Mouse (Mus musculus): ENCODE results near the gene Mettl24.

The Mettl24 gene

GRCm38 (mm10) chr10:40684326-40684725, 1.2 kb downstream of the Mettl24 start:
- peak; percentile 47 to 65 for DNase-seq (ENCODE audit: low spot score in 2 of 2)

GRCm38 (mm10) chr10:40685641-40686040, 2.6 kb downstream of the Mettl24 start:
- DNase-seq (ENCODE audit: low spot score in 2 of 2) = no peak

- no peak for DNase-seq (ENCODE audit: low spot score in 2 of 2)
Measured at GRCm38 (mm10) chr10:40686976-40687375, 3.9 kb downstream of the Mettl24 start.

- no peak for DNase-seq (ENCODE audit: low spot score in 2 of 2)
Measured at GRCm38 (mm10) chr10:40687407-40687806, 4.3 kb downstream of the Mettl24 start.

GRCm38 (mm10) chr10:40688266-40688665, 5.2 kb downstream of the Mettl24 start:
- DNase-seq (ENCODE audit: low spot score in 2 of 2) = peak; percentile 75 to 86

GRCm38 (mm10) chr10:40688873-40689272, 5.8 kb downstream of the Mettl24 start:
- DNase-seq (ENCODE audit: low spot score in 2 of 2) = no peak

- no peak for DNase-seq (ENCODE audit: low spot score in 2 of 2)
Measured at GRCm38 (mm10) chr10:40698652-40699051, 15.6 kb downstream of the Mettl24 start.

- DNase-seq (ENCODE audit: low spot score in 2 of 2) = no peak
Measured at GRCm38 (mm10) chr10:40711127-40711526, 28.0 kb downstream of the Mettl24 start.

- DNase-seq (ENCODE audit: low spot score in 2 of 2) = no peak
Measured at GRCm38 (mm10) chr10:40713018-40713608, 30.0 kb downstream of the Mettl24 start.

GRCm38 (mm10) chr10:40713829-40714228, 30.7 kb downstream of the Mettl24 start:
- DNase-seq (ENCODE audit: low spot score in 2 of 2) = no peak

GRCm38 (mm10) chr10:40715151-40715550, 32.1 kb downstream of the Mettl24 start:
- DNase-seq (ENCODE audit: low spot score in 2 of 2) = no peak

- DNase-seq (ENCODE audit: low spot score in 2 of 2) = no peak
Measured at GRCm38 (mm10) chr10:40716296-40716695, 33.2 kb downstream of the Mettl24 start.

- peak in 1 of 2 experiments; percentile 55 for DNase-seq (ENCODE audit: low spot score in 2 of 2)
Measured at GRCm38 (mm10) chr10:40716713-40717112, 33.6 kb downstream of the Mettl24 start.

GRCm38 (mm10) chr10:40718362-40718761, 35.3 kb downstream of the Mettl24 start:
- DNase-seq (ENCODE audit: low spot score in 2 of 2) = no peak

- DNase-seq (ENCODE audit: low spot score in 2 of 2) = peak in 1 of 2 experiments; percentile 64
Measured at GRCm38 (mm10) chr10:40719062-40719461, 36.0 kb downstream of the Mettl24 start.

- DNase-seq (ENCODE audit: low spot score in 2 of 2) = no peak
Measured at GRCm38 (mm10) chr10:40720883-40721282, 37.8 kb downstream of the Mettl24 start.

GRCm38 (mm10) chr10:40724342-40724741, 41.3 kb downstream of the Mettl24 start:
- no peak for DNase-seq (ENCODE audit: low spot score in 2 of 2)

- no peak for DNase-seq (ENCODE audit: low spot score in 2 of 2)
Measured at GRCm38 (mm10) chr10:40725066-40725465, 42.0 kb downstream of the Mettl24 start.

- no peak for DNase-seq (ENCODE audit: low spot score in 2 of 2)
Measured at GRCm38 (mm10) chr10:40725471-40725870, 42.4 kb downstream of the Mettl24 start.

GRCm38 (mm10) chr10:40726288-40726902, 43.3 kb downstream of the Mettl24 start:
- no peak for DNase-seq (ENCODE audit: low spot score in 2 of 2)

GRCm38 (mm10) chr10:40726989-40727388, 43.9 kb downstream of the Mettl24 start:
- no peak for DNase-seq (ENCODE audit: low spot score in 2 of 2)

GRCm38 (mm10) chr10:40730200-40730599, 47.1 kb downstream of the Mettl24 start:
- no peak for DNase-seq (ENCODE audit: low spot score in 2 of 2)

GRCm38 (mm10) chr10:40733291-40733690, 50.2 kb downstream of the Mettl24 start:
- DNase-seq (ENCODE audit: low spot score in 2 of 2) = peak in 1 of 2 experiments; percentile 74

- DNase-seq (ENCODE audit: low spot score in 2 of 2) = no peak
Measured at GRCm38 (mm10) chr10:40736172-40736571, 53.1 kb downstream of the Mettl24 start.

Data from frontal cortex, postnatal 36 days (tissue).